Mouse (Mus musculus): Measurements from ENCODE around the gene Lysmd1. TPM values are rescaled to one million over a fixed set of nuclear protein-coding genes. Genes with fewer than 3 reads are reported as not detected.
"Not testable (repeated sequence)": the region's sequence is repeated elsewhere in the genome, so short reads cannot be mapped to it uniquely, and the experiment has no call there.

The Lysmd1 gene
- 7.5 and 7.9 TPM in 2 replicates for polyA plus RNA-seq (2012; rRNA removed)

DNA sequence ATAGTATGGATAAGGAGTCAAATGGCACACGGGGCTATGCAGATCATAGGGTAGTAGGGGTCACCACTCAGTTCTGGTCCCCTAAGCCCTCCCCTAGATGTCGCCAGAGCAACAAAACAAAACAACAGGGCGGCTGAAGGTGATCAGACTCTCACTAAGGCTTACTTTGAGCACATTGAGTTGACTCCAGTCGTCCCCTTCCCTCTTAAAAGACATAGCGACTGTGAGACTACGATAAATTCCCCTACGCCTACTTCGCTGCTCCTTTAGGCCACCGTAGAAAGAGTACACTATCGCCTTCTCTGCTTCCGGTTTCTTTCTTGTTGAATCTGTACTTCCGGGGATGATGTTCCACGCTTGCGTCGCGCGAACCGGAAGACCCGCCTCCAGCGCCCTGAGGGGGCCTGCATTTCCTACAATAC lies at the start of gene Lysmd1, which contains the start of gene Scnm1:
Gene Lysmd1 (plus strand): TSS at position 409 of the 422 bp plus-strand sequence.
Gene Scnm1 (minus strand): TSS at position 332 of the 422 bp plus-strand sequence.
- TF ChIP-seq POLR2A (IDR thresholded peaks at IDR 0.05; ENCODE audit: control insufficient read depth, low read depth, low read length) (no peak), CTCF (IDR thresholded peaks at IDR 0.05; ENCODE audit: control insufficient read depth, insufficient read depth, insufficient replicate concordance, low read depth, low read length) (no peak)
- Histone ChIP-seq H3K27ac (ENCODE audit: control insufficient read depth, insufficient read depth, low read depth, low read length) (peak within 1 kb of the TSS; percentile 85), H3K4me3 (ENCODE audit: control insufficient read depth, low read depth, low read length) (peak within 1 kb of the TSS; percentile 98), H3K4me1 (ENCODE audit: control insufficient read depth, insufficient read depth, low read length) (peaks cover 14% of the 10 kb centered on the region), H3K36me3 (ENCODE audit: control insufficient read depth, insufficient read depth, low read length) (no peaks in the 10 kb centered on the region; the same call in 1 of the 2 replicates), H3K27me3 (ENCODE audit: control insufficient read depth, insufficient read depth, low read length) (no peaks in the 10 kb centered on the region)

DNA sequence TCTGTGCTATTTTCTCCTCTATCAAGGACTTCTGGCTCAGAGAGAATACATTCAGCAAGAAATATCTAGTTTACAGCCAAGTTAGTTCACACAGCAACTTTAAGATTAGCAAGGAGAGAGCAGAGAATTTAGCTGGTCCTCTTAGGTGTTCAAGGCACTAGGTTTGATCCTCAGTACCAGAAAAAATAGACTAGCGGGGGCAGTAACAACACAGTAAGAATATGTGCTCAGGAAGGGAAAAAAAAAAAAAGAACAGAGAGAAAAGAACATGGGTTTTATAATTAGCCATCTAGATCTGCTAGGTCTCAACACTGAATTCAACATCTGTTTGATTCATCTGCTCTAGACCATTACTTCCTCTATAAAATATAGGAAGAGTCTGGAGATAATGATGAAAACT lies 45.8 kb upstream of the Lysmd1 start:
- Histone ChIP-seq H3K36me3 (ENCODE audit: control insufficient read depth, insufficient read depth, low read length) (no peaks in the 10 kb centered on the region), H3K4me3 (ENCODE audit: control insufficient read depth, low read depth, low read length) (no peak overlapping the region), H3K4me1 (ENCODE audit: control insufficient read depth, insufficient read depth, low read length) (no peaks in the 10 kb centered on the region), H3K27ac (ENCODE audit: control insufficient read depth, insufficient read depth, low read depth, low read length) (no peak overlapping the region), H3K27me3 (ENCODE audit: control insufficient read depth, insufficient read depth, low read length) (no peaks in the 10 kb centered on the region)
- TF ChIP-seq CTCF (IDR thresholded peaks at IDR 0.05; ENCODE audit: control insufficient read depth, insufficient read depth, insufficient replicate concordance, low read depth, low read length) (no peak), POLR2A (IDR thresholded peaks at IDR 0.05; ENCODE audit: control insufficient read depth, low read depth, low read length) (no peak)

DNA sequence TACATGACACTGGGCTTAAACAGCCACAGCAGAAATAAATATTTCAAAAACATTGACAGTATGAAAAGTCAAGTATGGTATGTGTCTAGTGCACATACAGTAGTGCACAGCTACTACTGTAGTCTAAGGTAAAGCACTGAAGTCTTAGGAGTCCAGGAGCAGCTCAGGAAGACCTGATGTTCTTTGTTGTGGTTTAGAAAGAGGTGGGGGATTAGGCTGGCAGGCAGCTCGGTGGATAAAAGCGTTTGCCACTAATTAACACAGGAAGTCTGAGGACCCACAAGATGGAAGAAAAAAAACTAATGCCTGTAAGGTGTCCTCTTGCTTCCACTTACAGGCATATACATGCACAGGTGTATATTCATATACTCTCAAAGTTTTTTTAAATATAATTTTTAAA lies 33.0 kb upstream of the Lysmd1 start:
- H3K27ac ChIP-seq (ENCODE audit: control insufficient read depth, insufficient read depth, low read depth, low read length) = no peak overlapping the region
- no peaks in the 10 kb centered on the region for H3K36me3 ChIP-seq (ENCODE audit: control insufficient read depth, insufficient read depth, low read length)
- TF ChIP-seq POLR2A (IDR thresholded peaks at IDR 0.05; ENCODE audit: control insufficient read depth, low read depth, low read length) (no peak), CTCF (IDR thresholded peaks at IDR 0.05; ENCODE audit: control insufficient read depth, insufficient read depth, insufficient replicate concordance, low read depth, low read length) (no peak)
- no peaks in the 10 kb centered on the region for H3K27me3 ChIP-seq (ENCODE audit: control insufficient read depth, insufficient read depth, low read length)
- no peaks in the 10 kb centered on the region for H3K4me1 ChIP-seq (ENCODE audit: control insufficient read depth, insufficient read depth, low read length)
- no peak overlapping the region for H3K4me3 ChIP-seq (ENCODE audit: control insufficient read depth, low read depth, low read length)

DNA sequence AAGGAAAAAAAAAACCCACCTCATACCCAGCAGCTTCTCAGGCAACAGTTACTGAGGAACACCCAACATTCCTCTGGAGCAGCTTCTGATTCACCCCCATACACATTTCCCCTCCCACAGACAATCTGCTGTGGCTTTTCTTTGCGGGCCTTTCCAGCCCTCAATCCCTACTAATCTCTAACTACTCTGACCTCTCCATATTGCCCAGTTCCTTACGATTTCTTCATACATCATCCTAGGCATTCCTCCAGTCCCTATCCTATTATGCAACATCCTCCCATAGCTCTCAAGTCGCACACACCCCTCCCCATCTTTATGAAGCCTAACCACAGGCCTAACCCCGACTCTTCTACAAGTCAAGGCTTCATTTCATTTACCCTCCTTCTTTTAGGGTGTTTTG lies 28.8 kb upstream of the Lysmd1 start:
- Histone ChIP-seq H3K27me3 (ENCODE audit: control insufficient read depth, insufficient read depth, low read length) (no peaks in the 10 kb centered on the region), H3K4me1 (ENCODE audit: control insufficient read depth, insufficient read depth, low read length) (no peaks in the 10 kb centered on the region), H3K4me3 (ENCODE audit: control insufficient read depth, low read depth, low read length) (peak overlapping the region; percentile 16), H3K36me3 (ENCODE audit: control insufficient read depth, insufficient read depth, low read length) (no peaks in the 10 kb centered on the region), H3K27ac (ENCODE audit: control insufficient read depth, insufficient read depth, low read depth, low read length) (no peak overlapping the region)
- TF ChIP-seq POLR2A (IDR thresholded peaks at IDR 0.05; ENCODE audit: control insufficient read depth, low read depth, low read length) (no peak), CTCF (IDR thresholded peaks at IDR 0.05; ENCODE audit: control insufficient read depth, insufficient read depth, insufficient replicate concordance, low read depth, low read length) (no peak)

- no peaks in the 10 kb centered on the region for H3K27me3 ChIP-seq (ENCODE audit: control insufficient read depth, insufficient read depth, low read length)
These were observed 28.1 kb upstream of the Lysmd1 start for GRCm38 (mm10) chr3:95105586-95106337.

GRCm38 (mm10) chr3:95106338-95107117 lies 27.4 kb upstream of the Lysmd1 start, which contains the start of gene Pip5k1a:
TSS of gene Pip5k1a (minus strand) at chr3:95106930.
- Histone ChIP-seq H3K36me3 (ENCODE audit: control insufficient read depth, insufficient read depth, low read length) (no peaks in the 10 kb centered on the region), H3K4me1 (ENCODE audit: control insufficient read depth, insufficient read depth, low read length) (no peaks in the 10 kb centered on the region), H3K27ac (ENCODE audit: control insufficient read depth, insufficient read depth, low read depth, low read length) (peak within 1 kb of the TSS; percentile 91), H3K27me3 (ENCODE audit: control insufficient read depth, insufficient read depth, low read length) (no peaks in the 10 kb centered on the region), H3K4me3 (ENCODE audit: control insufficient read depth, low read depth, low read length) (peak within 1 kb of the TSS; percentile 86)
- TF ChIP-seq CTCF (IDR thresholded peaks at IDR 0.05; ENCODE audit: control insufficient read depth, insufficient read depth, insufficient replicate concordance, low read depth, low read length) (no peak), POLR2A (IDR thresholded peaks at IDR 0.05; ENCODE audit: control insufficient read depth, low read depth, low read length) (peak; percentile 87)

More at GRCm38 (mm10) chr3:95105586-95106337, 28.1 kb upstream of the Lysmd1 start:
- H3K27ac ChIP-seq (ENCODE audit: control insufficient read depth, insufficient read depth, low read depth, low read length) = peak overlapping the region; percentile 91
- H3K4me1 ChIP-seq (ENCODE audit: control insufficient read depth, insufficient read depth, low read length) = no peaks in the 10 kb centered on the region
- no peaks in the 10 kb centered on the region for H3K36me3 ChIP-seq (ENCODE audit: control insufficient read depth, insufficient read depth, low read length)
- TF ChIP-seq POLR2A (IDR thresholded peaks at IDR 0.05; ENCODE audit: control insufficient read depth, low read depth, low read length) = no peak
- TF ChIP-seq CTCF (IDR thresholded peaks at IDR 0.05; ENCODE audit: control insufficient read depth, insufficient read depth, insufficient replicate concordance, low read depth, low read length) = no peak
- H3K4me3 ChIP-seq (ENCODE audit: control insufficient read depth, low read depth, low read length) = peak overlapping the region; percentile 86

GRCm38 (mm10) chr3:95107308-95107707 lies 26.6 kb upstream of the Lysmd1 start:
- not testable (repeated sequence) for H3K27ac ChIP-seq (ENCODE audit: control insufficient read depth, insufficient read depth, low read depth, low read length); H3K36me3 ChIP-seq (ENCODE audit: control insufficient read depth, insufficient read depth, low read length); H3K4me3 ChIP-seq (ENCODE audit: control insufficient read depth, low read depth, low read length); H3K4me1 ChIP-seq (ENCODE audit: control insufficient read depth, insufficient read depth, low read length); H3K27me3 ChIP-seq (ENCODE audit: control insufficient read depth, insufficient read depth, low read length)

Measured in testis, adult 2 months (tissue).